Mouse (Mus musculus) brain, embryonic 14.5 days (tissue): ENCODE data around the gene Pgpep1.

Experiments
- CTCF ChIP-seq: fragments of 200-500 bp; IDR thresholded peaks from 2 replicates; pipeline ENCODE4 v1.5.1; 2012; ENCODE audit warnings: inconsistent platforms, mild to moderate bottlenecking, moderate library complexity, borderline replicate concordance; ENCODE audit not compliant: insufficient read depth, insufficient read length; ENCODE audit errors: extremely low read depth
- POLR2A ChIP-seq: fragments of 200-500 bp; IDR thresholded peaks from 2 replicates; pipeline ENCODE4 v1.6.1; 2012; ENCODE audit warnings: mild to moderate bottlenecking, inconsistent platforms, borderline replicate concordance; ENCODE audit not compliant: poor library complexity, insufficient read depth, insufficient read length, severe bottlenecking; ENCODE audit errors: extremely low read depth

DNA sequence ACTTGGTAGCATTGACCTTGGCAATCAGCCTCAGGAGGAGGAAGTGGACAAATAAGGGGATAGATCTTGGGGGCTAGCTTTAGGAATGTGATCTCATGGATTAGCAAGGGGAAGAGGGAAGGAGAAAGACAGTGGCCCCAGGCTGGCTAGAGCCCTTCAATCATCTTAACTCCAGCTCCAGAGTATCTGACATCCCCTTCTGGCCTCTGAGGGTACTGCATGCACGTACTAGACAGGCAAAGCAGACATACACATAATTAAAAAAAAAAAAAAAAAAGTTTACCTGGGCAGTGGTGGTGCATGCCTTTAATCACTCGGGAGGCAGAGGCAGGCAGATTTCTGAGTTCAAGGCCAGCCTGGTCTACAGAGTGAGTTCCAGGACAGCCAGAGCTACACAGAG lies 16.1 kb downstream of the Pgpep1 start:
- TF ChIP-seq POLR2A (no peak), CTCF (peak; percentile 42; the same call in 1 of the 2 replicates)
